Mouse (Mus musculus): ENCODE measurements around the gene Cdh6. TPM values are rescaled to one million over a fixed set of nuclear protein-coding genes. Genes with fewer than 3 reads are reported as not detected.

Gene Cdh6
- total and polyA plus RNA-seq, 2 experiments from 2014 or later: 14.3 to 15.5 TPM

- no peak for TF ChIP-seq CTCF (IDR thresholded peaks at IDR 0.05; ENCODE audit: low read depth)
- no peaks in the 10 kb centered on the region for H3K4me1 ChIP-seq (ENCODE audit: insufficient read depth, low read length)
- peaks cover 5% of the 10 kb centered on the region; the same call in 1 of the 2 replicates for H3K36me3 ChIP-seq (ENCODE audit: insufficient read depth, low read length)
- ATAC-seq (no peak), DNase-seq (ENCODE audit: low spot score) (no peak)
- H3K27me3 ChIP-seq (ENCODE audit: insufficient read depth, low read length): no peaks in the 10 kb centered on the region
- H3K9me3 ChIP-seq (ENCODE audit: low read length): no peaks in the 10 kb centered on the region
- no peak overlapping the region for H3K9ac ChIP-seq (replicated peaks; ENCODE audit: low read length)
- 69% methylated on average over 16 of the region's 16 CpGs for WGBS
- no peak overlapping the region for H3K4me3 ChIP-seq (ENCODE audit: low read length)
- no peak overlapping the region for H3K4me2 ChIP-seq (ENCODE audit: low read depth, low read length)
- no peak overlapping the region for H3K27ac ChIP-seq
These were observed 139.0 kb downstream of the Cdh6 start for GRCm38 (mm10) chr15:13034436-13034835.

DNA sequence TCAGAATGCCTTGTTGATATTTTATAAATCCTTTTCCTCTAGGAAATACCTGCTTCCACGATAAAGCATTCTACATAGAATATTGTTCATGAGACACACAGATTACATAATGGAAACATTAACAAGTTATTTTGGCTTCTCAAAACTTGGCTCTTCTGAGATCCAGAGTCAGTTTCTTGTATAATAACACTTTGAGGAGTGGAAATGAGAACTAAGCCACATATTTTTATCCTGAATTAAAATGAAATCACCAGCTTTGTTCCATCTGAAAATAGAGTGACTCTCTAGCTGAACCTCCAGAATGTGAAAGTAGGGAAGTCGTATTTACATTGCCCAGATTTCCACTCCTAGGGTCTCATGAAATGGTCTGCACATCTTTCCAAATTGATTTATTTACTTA is 142.8 kb downstream of the Cdh6 start:
- TF ChIP-seq CTCF (IDR thresholded peaks at IDR 0.05; ENCODE audit: low read depth): no peak
- Histone ChIP-seq H3K4me1 (ENCODE audit: insufficient read depth, low read length) (no peaks in the 10 kb centered on the region), H3K4me3 (ENCODE audit: low read length) (no peak overlapping the region), H3K9ac (replicated peaks; ENCODE audit: low read length) (no peak overlapping the region), H3K27ac (no peak overlapping the region), H3K9me3 (ENCODE audit: low read length) (no peaks in the 10 kb centered on the region), H3K27me3 (ENCODE audit: insufficient read depth, low read length) (no peaks in the 10 kb centered on the region), H3K36me3 (ENCODE audit: insufficient read depth, low read length) (no peaks in the 10 kb centered on the region), H3K4me2 (ENCODE audit: low read depth, low read length) (no peak overlapping the region)
- DNase-seq (ENCODE audit: low spot score) (no peak), ATAC-seq (no peak)
- WGBS: 85% methylated on average over 2 of the region's 2 CpGs

DNA sequence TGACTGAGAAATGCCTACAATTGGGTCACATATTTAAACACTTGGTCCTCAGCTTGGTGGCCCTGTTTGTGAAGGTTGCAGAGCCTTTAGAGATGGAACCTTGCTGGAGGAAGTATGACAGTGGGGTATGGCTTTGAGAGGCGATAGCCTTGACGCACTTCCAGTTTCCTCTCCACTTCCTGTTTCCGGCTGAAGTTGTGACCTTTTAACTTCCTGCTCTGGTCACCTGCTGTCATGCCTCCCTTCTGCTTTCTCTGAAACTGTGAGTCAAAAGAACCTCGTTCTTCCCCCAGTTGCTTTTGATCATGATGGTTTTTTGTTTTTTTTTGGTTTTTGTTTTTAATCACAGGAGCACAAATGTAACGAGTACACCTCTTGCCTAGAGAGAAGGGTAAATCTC is 146.0 kb downstream of the Cdh6 start:
- Histone ChIP-seq H3K27ac (no peak overlapping the region), H3K4me3 (ENCODE audit: low read length) (no peak overlapping the region), H3K4me1 (ENCODE audit: insufficient read depth, low read length) (no peaks in the 10 kb centered on the region), H3K9ac (replicated peaks; ENCODE audit: low read length) (no peak overlapping the region), H3K36me3 (ENCODE audit: insufficient read depth, low read length) (no peaks in the 10 kb centered on the region), H3K9me3 (ENCODE audit: low read length) (no peaks in the 10 kb centered on the region), H3K4me2 (ENCODE audit: low read depth, low read length) (no peak overlapping the region), H3K27me3 (ENCODE audit: insufficient read depth, low read length) (no peaks in the 10 kb centered on the region)
- WGBS: 70% methylated on average over 5 of the region's 5 CpGs
- no peak for DNase-seq (ENCODE audit: low spot score)
- TF ChIP-seq CTCF (IDR thresholded peaks at IDR 0.05; ENCODE audit: low read depth): no peak
- no peak for ATAC-seq

- Histone ChIP-seq H3K9me3 (ENCODE audit: low read length) (no peaks in the 10 kb centered on the region), H3K27ac (no peak overlapping the region), H3K4me1 (ENCODE audit: insufficient read depth, low read length) (no peaks in the 10 kb centered on the region), H3K4me2 (ENCODE audit: low read depth, low read length) (no peak overlapping the region), H3K27me3 (ENCODE audit: insufficient read depth, low read length) (no peaks in the 10 kb centered on the region), H3K36me3 (ENCODE audit: insufficient read depth, low read length) (no peaks in the 10 kb centered on the region), H3K4me3 (ENCODE audit: low read length) (no peak overlapping the region), H3K9ac (replicated peaks; ENCODE audit: low read length) (no peak overlapping the region)
- WGBS: 85% methylated on average over 2 of the region's 2 CpGs
- no peak for TF ChIP-seq CTCF (IDR thresholded peaks at IDR 0.05; ENCODE audit: low read depth)
- DNase-seq (ENCODE audit: low spot score) (no peak), ATAC-seq (no peak)
These were observed 156.6 kb downstream of the Cdh6 start for GRCm38 (mm10) chr15:13016756-13017357.

- DNase-seq (ENCODE audit: low spot score): no peak
- no peaks in the 10 kb centered on the region for H3K36me3 ChIP-seq (ENCODE audit: insufficient read depth, low read length)
- 42% methylated on average over 4 of the region's 4 CpGs for WGBS
- no peaks in the 10 kb centered on the region for H3K27me3 ChIP-seq (ENCODE audit: insufficient read depth, low read length)
- no peak for TF ChIP-seq CTCF (IDR thresholded peaks at IDR 0.05; ENCODE audit: low read depth)
- H3K4me3 ChIP-seq (ENCODE audit: low read length): no peak overlapping the region
- no peak overlapping the region for H3K4me2 ChIP-seq (ENCODE audit: low read depth, low read length)
- no peak for ATAC-seq
- H3K9ac ChIP-seq (replicated peaks; ENCODE audit: low read length): no peak overlapping the region
- H3K27ac ChIP-seq: no peak overlapping the region
- no peaks in the 10 kb centered on the region for H3K4me1 ChIP-seq (ENCODE audit: insufficient read depth, low read length)
- no peaks in the 10 kb centered on the region for H3K9me3 ChIP-seq (ENCODE audit: low read length)
These were observed 164.7 kb downstream of the Cdh6 start for GRCm38 (mm10) chr15:13008803-13009202.

DNA sequence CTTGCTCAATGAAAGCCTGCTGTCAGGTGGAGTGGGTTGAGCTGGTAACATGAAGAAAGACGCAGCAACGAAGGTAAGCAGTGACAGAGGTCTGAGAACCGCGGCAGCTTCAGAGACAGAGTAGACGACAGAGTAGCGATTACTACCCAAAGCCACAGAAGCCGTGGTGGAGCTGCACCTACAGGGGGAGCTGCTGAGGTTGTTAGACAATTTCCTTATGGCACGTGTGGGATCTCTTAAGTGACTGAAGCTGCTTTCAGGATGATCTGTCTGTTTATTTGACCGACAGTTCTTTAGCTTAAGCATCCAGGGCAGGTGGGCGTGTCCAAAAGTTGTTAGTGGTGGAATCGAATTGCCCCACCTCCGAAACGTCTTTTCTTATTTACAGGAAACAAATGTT is 167.5 kb downstream of the Cdh6 start:
- Histone ChIP-seq H3K4me3 (ENCODE audit: low read length) (no peak overlapping the region), H3K36me3 (ENCODE audit: insufficient read depth, low read length) (no peaks in the 10 kb centered on the region), H3K27ac (no peak overlapping the region), H3K27me3 (ENCODE audit: insufficient read depth, low read length) (no peaks in the 10 kb centered on the region), H3K9ac (replicated peaks; ENCODE audit: low read length) (no peak overlapping the region), H3K4me1 (ENCODE audit: insufficient read depth, low read length) (no peaks in the 10 kb centered on the region), H3K4me2 (ENCODE audit: low read depth, low read length) (no peak overlapping the region), H3K9me3 (ENCODE audit: low read length) (no peaks in the 10 kb centered on the region)
- 83% methylated on average over 13 of the region's 13 CpGs for WGBS
- no peak for TF ChIP-seq CTCF (IDR thresholded peaks at IDR 0.05; ENCODE audit: low read depth)
- DNase-seq (ENCODE audit: low spot score) (no peak), ATAC-seq (no peak)

DNA sequence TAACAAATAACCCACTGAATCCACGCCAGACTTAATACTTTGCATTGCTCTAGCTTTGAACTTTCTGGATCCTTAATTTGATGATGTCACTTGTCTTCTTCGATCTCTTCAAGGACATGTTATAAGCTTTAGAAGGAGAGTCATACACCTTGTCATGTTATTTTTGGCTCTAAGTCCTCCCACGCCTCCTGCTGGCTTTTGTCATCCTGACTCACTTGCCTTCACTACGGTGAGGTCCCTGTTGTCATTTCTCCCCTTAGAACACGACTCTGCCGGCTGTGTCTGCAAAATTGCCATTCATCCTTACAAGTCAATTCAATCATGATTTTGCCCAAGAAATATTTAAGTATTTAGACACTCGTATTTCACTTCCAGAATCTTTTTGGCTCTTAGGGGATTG is 171.9 kb downstream of the Cdh6 start:
- Histone ChIP-seq H3K36me3 (ENCODE audit: insufficient read depth, low read length) (no peaks in the 10 kb centered on the region), H3K4me3 (ENCODE audit: low read length) (no peak overlapping the region), H3K9me3 (ENCODE audit: low read length) (no peaks in the 10 kb centered on the region), H3K4me2 (ENCODE audit: low read depth, low read length) (no peak overlapping the region), H3K27me3 (ENCODE audit: insufficient read depth, low read length) (no peaks in the 10 kb centered on the region), H3K4me1 (ENCODE audit: insufficient read depth, low read length) (no peaks in the 10 kb centered on the region), H3K9ac (replicated peaks; ENCODE audit: low read length) (no peak overlapping the region), H3K27ac (no peak overlapping the region)
- WGBS: 71% methylated on average over 7 of the region's 7 CpGs
- no peak for TF ChIP-seq CTCF (IDR thresholded peaks at IDR 0.05; ENCODE audit: low read depth)
- DNase-seq (ENCODE audit: low spot score) (no peak), ATAC-seq (no peak)

Data from hindbrain, postnatal 0 days (tissue).